Mouse (Mus musculus) gastrocnemius, adult 2 months (tissue): ENCODE measurements around the gene A030005L19Rik. TPM values are rescaled to one million over a fixed set of nuclear protein-coding genes. Genes with fewer than 3 reads are reported as not detected.
"Not testable (repeated sequence)": the region's sequence is repeated elsewhere in the genome, so short reads cannot be mapped to it uniquely, and the experiment has no call there.

ENCODE experiments used
- DNase-seq: peaks from one replicate; pipeline ENCODE4 v3.0.0; 2022
- H3K27ac ChIP-seq: fragments of 200-600 bp; 2 replicates; pipeline ENCODE4 v1.8.1; 2022; ENCODE audit warnings: mild to moderate bottlenecking
- H3K4me3 ChIP-seq: fragments of 200-600 bp; 2 replicates; pipeline ENCODE4 v1.8.1; 2022; ENCODE audit warnings: mild to moderate bottlenecking, moderate library complexity
- CTCF ChIP-seq: fragments of 200-600 bp; IDR thresholded peaks from 2 replicates; pipeline ENCODE4 v1.8.1; 2022; ENCODE audit warnings: antibody characterized with exemption, mild to moderate bottlenecking, moderate library complexity
- intact Hi-C: fragments of 180-260 bp; cut with DNase I; formaldehyde crosslinking; loops from one replicate; pipeline ENCODE4 v1.15.1; 2025
- total RNA-seq, 2 experiments: library from RNA; stranded (reverse); gene quantifications; 2 replicates each; pipeline ENCODE4 v1.2.3; 2021

The A030005L19Rik gene
- total RNA-seq, 2 experiments from 2014 or later: 0.31 TPM; not detected in 1

DNA sequence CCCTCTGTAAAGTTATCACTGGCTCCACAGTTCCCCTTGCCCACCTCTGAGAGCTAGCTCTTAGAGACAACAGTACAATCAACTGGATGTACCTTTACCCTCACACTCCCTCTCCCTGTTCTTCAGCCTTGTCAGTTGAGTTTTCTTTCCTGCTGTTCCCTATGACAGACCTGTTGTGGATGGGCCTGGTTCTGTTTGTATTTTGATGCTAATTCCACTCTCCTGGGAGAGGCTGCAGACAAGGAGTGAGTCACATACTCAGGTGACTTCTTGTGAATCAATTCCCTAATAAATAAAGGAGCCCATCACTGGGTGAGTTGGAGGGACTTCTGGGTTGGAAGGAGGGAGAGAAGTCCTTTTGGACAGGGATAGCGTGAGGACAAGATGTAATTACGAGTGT lies 35.5 kb downstream of the A030005L19Rik start:
- intact Hi-C loops: no loop called here
- no peak for DNase-seq
- H3K4me3 ChIP-seq: no peak overlapping the region
- no peak overlapping the region for H3K27ac ChIP-seq
- no peak for TF ChIP-seq CTCF

DNA sequence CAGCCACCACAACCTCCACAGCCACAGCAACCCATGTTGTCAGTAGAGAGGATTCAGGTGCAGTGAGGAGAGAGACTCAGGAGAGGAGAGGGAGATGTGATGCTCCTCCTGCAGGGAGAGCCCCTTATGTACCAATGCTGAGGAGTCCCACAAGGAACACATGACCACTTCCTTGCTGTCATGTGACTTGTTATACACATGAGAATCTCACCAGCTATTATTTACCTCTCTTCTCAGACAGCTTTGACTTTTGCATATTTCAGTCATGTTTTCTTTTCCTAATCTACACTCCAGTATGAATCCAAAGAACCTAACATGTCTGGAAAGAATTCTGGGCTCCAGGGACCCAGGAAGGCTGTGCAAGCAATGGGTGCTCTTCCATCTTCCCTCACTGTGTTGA lies 42.8 kb downstream of the A030005L19Rik start, which contains the start of gene Gm7544:
Gm7544 (minus strand) TSS at position 101 of the 400 bp plus-strand sequence.
- intact Hi-C loops, DNase-seq, H3K4me3 ChIP-seq, H3K27ac ChIP-seq: not testable (repeated sequence)

DNA sequence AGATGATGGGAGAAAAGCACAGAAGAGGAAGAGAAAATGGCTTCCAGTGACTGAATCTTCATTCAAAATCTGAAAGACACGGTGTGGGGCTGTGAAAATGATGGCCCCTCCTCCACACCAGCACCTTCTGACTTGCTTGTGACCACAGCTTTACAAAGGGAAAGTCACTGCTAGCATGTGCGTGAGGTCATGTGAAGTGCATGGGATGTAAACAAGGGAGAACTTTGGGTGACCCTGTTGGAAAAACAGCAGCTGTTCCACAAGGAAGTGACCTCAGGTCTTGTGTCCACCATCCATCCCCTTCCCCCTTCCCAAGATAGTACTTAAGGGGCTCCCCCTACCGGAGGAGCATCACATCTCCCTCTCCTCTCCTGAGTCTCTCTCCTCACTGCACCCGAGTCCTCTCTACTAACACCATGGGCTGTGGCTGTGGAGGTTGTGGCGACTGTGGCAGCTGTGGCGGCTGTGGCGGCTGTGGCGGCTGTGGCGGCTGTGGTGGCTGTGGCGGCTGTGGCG lies 46.8 kb downstream of the A030005L19Rik start, which contains the start of gene Gm47955:
Gm47955 (plus strand) TSS at position 417 of the 516 bp plus-strand sequence.
- H3K27ac ChIP-seq: no peak within 1 kb of the TSS
- TF ChIP-seq CTCF: no peak
- intact Hi-C loops: no loop called here

More for the DNA sequence above, 46.8 kb downstream of the A030005L19Rik start, which contains the start of gene Gm47955:
- no peak for DNase-seq
- no peak within 1 kb of the TSS for H3K4me3 ChIP-seq

Other genes starting within 250 kb of the A030005L19Rik start
- gene Mff, start 188.4 kb upstream of the A030005L19Rik start, total RNA-seq: 100 to 1,000 TPM; 138 to 144 TPM
- gene Tm4sf20, start 144.9 kb upstream of the A030005L19Rik start, total RNA-seq: not detected
- gene Gm47791, start 142.1 kb upstream of the A030005L19Rik start, total RNA-seq: not detected
- gene Agfg1, start 73.8 kb upstream of the A030005L19Rik start, total RNA-seq: 10 to 100 TPM; 24.6 to 27.7 TPM
- not detected for gene A030014E15Rik, start 11.6 kb downstream of the A030005L19Rik start, total RNA-seq
- not detected for gene Gm6217, start 18.1 kb downstream of the A030005L19Rik start, total RNA-seq
- gene A030003K21Rik, start 30.1 kb downstream of the A030005L19Rik start, total RNA-seq: not detected
- gene Gm7544, start 42.7 kb downstream of the A030005L19Rik start, total RNA-seq: not detected
- not detected for gene Gm47955, start 47.0 kb downstream of the A030005L19Rik start, total RNA-seq
- not detected for gene Gm47959, start 87.2 kb downstream of the A030005L19Rik start, total RNA-seq
- not detected for gene Slc19a3, start 125.1 kb downstream of the A030005L19Rik start, total RNA-seq
- not detected for gene Krtap28-10, start 129.2 kb downstream of the A030005L19Rik start, total RNA-seq
- gene Gm47969, start 131.6 kb downstream of the A030005L19Rik start, total RNA-seq: not detected
- not detected for gene A030005K14Rik, start 146.1 kb downstream of the A030005L19Rik start, total RNA-seq
- gene Krtap28-13, start 147.6 kb downstream of the A030005L19Rik start, total RNA-seq: not detected
- gene Ccl20, start 203.4 kb downstream of the A030005L19Rik start, total RNA-seq: not detected
- not detected for gene Daw1, start 246.4 kb downstream of the A030005L19Rik start, total RNA-seq